Mouse (Mus musculus) liver, embryonic 14.5 days (tissue): ENCODE data around the gene 9130213A22Rik.

Experiments used
- CTCF ChIP-seq: IDR thresholded peaks from 2 replicates; pipeline ENCODE4 v1.5.1; 2016; ENCODE audit warnings: antibody characterized with exemption, low read depth, control low read depth
- EP300 ChIP-seq: IDR thresholded peaks from 2 replicates; pipeline ENCODE4 v1.6.1; 2016; ENCODE audit warnings: antibody characterized with exemption, low read depth

DNA sequence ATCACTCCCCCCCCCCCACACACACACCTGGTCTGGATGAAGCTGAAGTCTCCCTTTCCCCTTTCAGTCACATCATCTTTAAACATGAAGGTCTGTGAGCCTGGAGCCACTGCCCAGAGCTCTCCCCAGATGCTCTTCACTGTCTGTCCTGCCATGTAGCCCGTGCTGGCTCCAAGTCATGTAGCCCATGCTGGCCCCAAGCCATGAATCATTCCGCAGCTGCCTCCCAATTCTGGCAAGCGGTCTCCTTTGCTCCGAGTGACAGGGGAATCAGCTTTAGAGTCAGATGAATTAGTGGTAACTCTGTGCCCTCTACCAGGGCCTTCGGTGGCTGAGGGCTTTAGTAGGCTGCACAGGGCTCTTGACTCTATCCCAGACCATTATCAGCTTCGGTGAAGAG is 27.3 kb upstream of the 9130213A22Rik start:
- TF ChIP-seq EP300 (no peak), CTCF (no peak)
